Mouse (Mus musculus) kidney, embryonic 14.5 days (tissue): ENCODE data around the gene Asic2. TPM values are rescaled to one million over a fixed set of nuclear protein-coding genes. Genes with fewer than 3 reads are reported as not detected.

Experiments
- ATAC-seq: fragments of 200-750 bp; cut with Nextera tagmentation; 2 replicates; pipeline ENCODE4 v1.8.0; 2017; ENCODE audit warnings: moderate number of reproducible peaks, mild to moderate bottlenecking, moderate TSS enrichment, moderate library complexity; ENCODE audit not compliant: low FRiP score, low TSS enrichment
- H3K27ac ChIP-seq: fragments of 300-500 bp; sonication (generic); 2 replicates; pipeline ENCODE4 v1.5.1; 2014; ENCODE audit warnings: low read depth, mild to moderate bottlenecking, low read length, moderate library complexity, mixed read lengths
- H3K27me3 ChIP-seq: fragments of 300-500 bp; sonication (generic); 2 replicates; pipeline ENCODE4 v1.6.1; 2014; ENCODE audit warnings: mild to moderate bottlenecking, low read length; ENCODE audit not compliant: control insufficient read depth, insufficient read depth
- H3K36me3 ChIP-seq: fragments of 300-500 bp; sonication (generic); 2 replicates; pipeline ENCODE4 v1.6.1; 2014; ENCODE audit warnings: low read length, mixed read lengths; ENCODE audit not compliant: control insufficient read depth, insufficient read depth
- H3K4me1 ChIP-seq: fragments of 300-500 bp; sonication (generic); 2 replicates; pipeline ENCODE4 v1.6.1; 2014; ENCODE audit warnings: low read length, mixed read lengths; ENCODE audit not compliant: control insufficient read depth, insufficient read depth
- H3K4me2 ChIP-seq: fragments of 300-500 bp; sonication (generic); replicated peaks from 2 replicates; pipeline ENCODE4 v1.6.1; 2014; ENCODE audit warnings: low read depth, mild to moderate bottlenecking, low read length
- H3K4me3 ChIP-seq: fragments of 300-500 bp; sonication (generic); 2 replicates; pipeline ENCODE4 v1.5.1; 2014; ENCODE audit warnings: mild to moderate bottlenecking, low read length
- H3K9ac ChIP-seq: fragments of 300-500 bp; sonication (generic); 2 replicates; pipeline ENCODE4 v1.6.1; 2014; ENCODE audit warnings: low read depth, mild to moderate bottlenecking, low read length, moderate library complexity
- H3K9me3 ChIP-seq: fragments of 300-500 bp; sonication (generic); 2 replicates; pipeline ENCODE4 v1.6.1; 2016; ENCODE audit warnings: low read length; ENCODE audit not compliant: control insufficient read depth
- WGBS: fragments of 180-500 bp; shearing (Covaris S2); extraction: QIAGEN DNeasy Blood & Tissue Kit; methylation state at CpG from one replicate; pipeline ENCODE4 v1.1.7; 2014; 5-methylcytosine and 5-hydroxymethylcytosine counted together
- polyA plus RNA-seq: library from polyadenylated mRNA; unstranded; fragments of >200 nt; fragmentation: Nextera tagmentation; extraction: Ambion mirVana; gene quantifications from 2 replicates; pipeline ENCODE4 v1.2.1, GENCODE M21; 2014

The Asic2 gene
- polyA plus RNA-seq, 1 experiment from 2014 or later = 3.4 TPM

DNA sequence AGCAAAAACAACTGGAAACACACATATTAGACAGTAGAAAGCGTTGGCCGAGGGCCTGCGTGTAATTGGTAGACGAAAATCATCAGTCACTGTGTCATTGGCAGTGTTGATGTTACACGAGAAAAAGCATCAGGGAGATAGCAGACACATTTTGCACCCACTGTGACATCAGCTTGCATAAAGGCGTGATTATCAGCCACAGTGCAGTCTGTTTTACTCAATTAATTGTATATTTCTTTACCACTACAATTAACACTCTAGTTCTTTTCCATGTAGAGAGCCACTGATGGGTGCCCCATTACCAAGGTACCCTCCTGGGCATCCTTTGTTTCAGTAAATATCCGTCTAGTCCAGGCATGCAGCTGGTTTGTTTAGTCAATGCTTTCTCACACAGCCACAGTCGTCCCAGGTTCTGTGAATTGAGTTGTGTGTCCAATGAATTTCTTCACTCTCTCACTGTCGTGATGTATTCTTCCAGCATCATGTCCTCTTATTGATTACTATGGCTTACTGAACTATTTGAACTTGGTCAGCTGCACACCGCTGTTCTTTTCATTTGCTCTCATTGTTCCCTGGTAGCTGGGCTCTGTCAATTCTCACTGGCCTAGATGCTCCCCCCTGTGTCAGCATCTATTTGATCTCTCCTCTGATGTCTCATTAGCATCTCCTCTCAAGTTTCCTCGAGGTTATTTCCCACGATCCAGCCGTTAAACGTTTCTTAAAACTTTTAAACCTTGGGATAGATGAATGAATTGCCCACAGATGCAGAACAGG lies 466.6 kb downstream of the Asic2 start:
- Histone ChIP-seq H3K27ac (no peak overlapping the region), H3K4me2 (no peak overlapping the region), H3K4me1 (no peaks in the 10 kb centered on the region), H3K36me3 (no peaks in the 10 kb centered on the region), H3K27me3 (no peaks in the 10 kb centered on the region), H3K4me3 (no peak overlapping the region), H3K9me3 (no peaks in the 10 kb centered on the region), H3K9ac (no peak overlapping the region)
- ATAC-seq = no peak
- WGBS = 28% methylated on average over 14 of the region's 14 CpGs

- H3K4me3 ChIP-seq = no peak overlapping the region
- H3K36me3 ChIP-seq = no peaks in the 10 kb centered on the region
- no peak overlapping the region for H3K27ac ChIP-seq
- H3K27me3 ChIP-seq = no peaks in the 10 kb centered on the region
- H3K9me3 ChIP-seq = no peaks in the 10 kb centered on the region
- no peak for ATAC-seq
- 53% methylated on average over 1 of the region's 1 CpGs for WGBS
- no peak overlapping the region for H3K9ac ChIP-seq
- H3K4me1 ChIP-seq = no peaks in the 10 kb centered on the region
- H3K4me2 ChIP-seq = no peak overlapping the region
These were observed 469.3 kb downstream of the Asic2 start for GRCm38 (mm10) chr11:81498990-81499389.

DNA sequence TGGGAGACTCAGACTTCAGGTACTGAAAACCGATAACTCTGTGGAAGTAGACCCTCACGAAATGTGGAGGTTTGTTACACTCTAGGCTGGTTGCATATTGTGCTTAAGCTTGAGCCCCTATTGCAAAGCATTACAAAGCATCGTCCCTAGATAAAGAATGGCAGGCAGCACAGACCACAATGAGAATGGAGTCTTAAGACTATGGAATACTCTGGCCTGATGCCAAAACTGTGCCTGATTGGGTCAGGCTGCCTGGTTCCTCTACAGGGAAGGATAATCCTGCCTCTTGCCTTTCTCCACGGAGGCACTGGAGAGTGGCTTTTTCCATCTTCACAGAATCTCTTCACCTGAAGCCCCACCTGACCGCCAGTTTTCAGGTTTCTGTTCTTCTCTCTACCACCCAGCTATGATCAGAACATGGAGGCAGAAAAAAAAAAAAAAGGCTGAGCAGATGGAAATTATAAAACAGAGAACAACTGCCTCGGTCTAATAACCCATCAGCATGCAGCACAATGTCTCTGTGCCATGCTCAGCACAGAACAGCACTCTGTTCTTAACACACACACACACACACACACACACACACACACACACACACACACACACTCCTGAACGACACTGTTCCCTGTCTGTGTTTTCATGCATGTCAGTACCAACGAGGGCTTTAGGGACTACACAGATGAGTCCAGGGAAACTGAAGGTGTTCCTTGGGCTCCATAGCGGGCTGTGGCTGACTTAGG lies 470.4 kb downstream of the Asic2 start:
- no peaks in the 10 kb centered on the region for H3K36me3 ChIP-seq
- H3K9me3 ChIP-seq = no peaks in the 10 kb centered on the region
- ATAC-seq = no peak
- H3K27me3 ChIP-seq = no peaks in the 10 kb centered on the region
- H3K27ac ChIP-seq = no peak overlapping the region
- H3K9ac ChIP-seq = no peak overlapping the region
- H3K4me1 ChIP-seq = no peaks in the 10 kb centered on the region
- no peak overlapping the region for H3K4me3 ChIP-seq
- 65% methylated on average over 9 of the region's 9 CpGs for WGBS
- no peak overlapping the region for H3K4me2 ChIP-seq

GRCm38 (mm10) chr11:81496446-81496845 lies 471.8 kb downstream of the Asic2 start:
- Histone ChIP-seq H3K9ac (no peak overlapping the region), H3K4me2 (no peak overlapping the region), H3K27me3 (no peaks in the 10 kb centered on the region), H3K9me3 (no peaks in the 10 kb centered on the region), H3K4me1 (no peaks in the 10 kb centered on the region), H3K27ac (no peak overlapping the region), H3K4me3 (no peak overlapping the region), H3K36me3 (no peaks in the 10 kb centered on the region)
- ATAC-seq = no peak
- 12% methylated on average over 1 of the region's 1 CpGs for WGBS

DNA sequence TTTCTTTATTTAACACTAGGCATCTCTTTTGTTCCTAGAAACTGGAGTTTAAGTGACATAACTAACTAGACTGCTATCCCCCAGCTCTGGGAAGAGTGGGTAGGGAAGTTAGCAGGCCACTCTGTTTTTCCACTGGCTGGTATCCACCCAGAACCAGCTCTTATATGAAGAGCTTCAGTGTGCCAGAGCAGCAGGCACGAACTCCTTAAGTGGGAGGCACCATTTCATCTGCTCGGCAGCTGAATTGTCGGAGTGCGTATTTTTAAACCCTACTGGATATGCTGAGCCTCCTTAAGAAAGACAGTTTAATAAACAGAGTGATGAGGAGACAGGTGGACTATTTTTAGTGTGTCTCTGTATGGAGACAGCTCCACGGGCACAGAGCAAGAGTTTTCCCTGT lies 475.9 kb downstream of the Asic2 start:
- H3K4me1 ChIP-seq = no peaks in the 10 kb centered on the region
- no peak overlapping the region for H3K9ac ChIP-seq
- H3K36me3 ChIP-seq = no peaks in the 10 kb centered on the region
- H3K27ac ChIP-seq = no peak overlapping the region
- no peaks in the 10 kb centered on the region for H3K27me3 ChIP-seq
- H3K4me3 ChIP-seq = no peak overlapping the region
- 73% methylated on average over 5 of the region's 5 CpGs for WGBS
- H3K4me2 ChIP-seq = no peak overlapping the region
- H3K9me3 ChIP-seq = no peaks in the 10 kb centered on the region
- ATAC-seq = no peak

GRCm38 (mm10) chr11:81489144-81489735 lies 479.0 kb downstream of the Asic2 start:
- no peaks in the 10 kb centered on the region for H3K4me1 ChIP-seq
- no peak overlapping the region for H3K9ac ChIP-seq
- ATAC-seq = no peak
- H3K36me3 ChIP-seq = no peaks in the 10 kb centered on the region
- H3K4me2 ChIP-seq = no peak overlapping the region
- no peaks in the 10 kb centered on the region for H3K9me3 ChIP-seq
- H3K4me3 ChIP-seq = no peak overlapping the region
- no peaks in the 10 kb centered on the region for H3K27me3 ChIP-seq
- WGBS = 85% methylated on average over 1 of the region's 1 CpGs
- H3K27ac ChIP-seq = no peak overlapping the region

GRCm38 (mm10) chr11:81488681-81489080 lies 479.6 kb downstream of the Asic2 start:
- H3K9me3 ChIP-seq = no peaks in the 10 kb centered on the region
- no peaks in the 10 kb centered on the region for H3K27me3 ChIP-seq
- no peak overlapping the region for H3K9ac ChIP-seq
- H3K4me2 ChIP-seq = no peak overlapping the region
- no peak overlapping the region for H3K4me3 ChIP-seq
- no peaks in the 10 kb centered on the region for H3K4me1 ChIP-seq
- H3K27ac ChIP-seq = no peak overlapping the region
- H3K36me3 ChIP-seq = no peaks in the 10 kb centered on the region
- 84% methylated on average over 5 of the region's 5 CpGs for WGBS
- ATAC-seq = no peak

- Histone ChIP-seq H3K4me1 (no peaks in the 10 kb centered on the region), H3K27me3 (no peaks in the 10 kb centered on the region), H3K27ac (no peak overlapping the region), H3K4me3 (no peak overlapping the region), H3K4me2 (no peak overlapping the region), H3K36me3 (no peaks in the 10 kb centered on the region), H3K9me3 (no peaks in the 10 kb centered on the region), H3K9ac (no peak overlapping the region)
- 19% methylated on average over 6 of the region's 6 CpGs for WGBS
- ATAC-seq = no peak
These were observed 481.9 kb downstream of the Asic2 start for GRCm38 (mm10) chr11:81486265-81486940.
